In the genomic region with DNA sequence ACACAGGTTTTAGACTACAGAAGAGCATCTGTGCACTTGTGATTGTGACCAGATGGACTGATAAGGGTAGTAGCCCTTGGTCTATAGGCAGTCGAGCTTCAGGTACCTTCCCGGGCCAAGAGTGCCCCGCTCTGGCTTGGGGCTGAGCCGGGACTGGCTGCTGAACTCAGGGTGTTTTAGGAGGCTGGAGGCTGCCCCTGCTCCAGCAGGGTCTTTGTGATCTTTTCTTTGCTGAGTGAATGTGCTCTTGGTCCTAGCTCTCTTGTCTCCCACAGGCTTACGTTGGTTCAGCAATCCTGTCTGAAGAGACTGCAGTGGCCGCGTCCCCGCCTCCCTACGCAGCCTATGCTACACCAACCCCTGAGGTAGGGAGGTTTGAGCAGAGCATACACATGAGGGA, we compare ENCODE assay signal across 17 mouse cellular contexts.
"Had no signal": no experiment of that assay in that cellular context is flagged by ENCODE, and none has a peak within 500 bp of the region (broad histone marks: within the 10 kb centered on the region; RNA-seq: fewer than 3 reads in every experiment).

No protein-coding gene starts in this region.

- H3K9ac ChIP-seq: lung, embryonic 15.5 days; midbrain, embryonic 13.5 days; midbrain, embryonic 15.5 days; neural tube, embryonic 12.5 days; stomach, embryonic 15.5 days had no signal

- H3K36me3 ChIP-seq: stomach, embryonic 15.5 days had no signal

- DNase-seq: lung, adult 2 months; lung, postnatal 14 days; lung, postnatal 36 days; right cerebral cortex, postnatal 14 days; thymus, adult 2 months; thymus, postnatal 25 days; thymus, postnatal 4 days had no signal

- H3K4me2 ChIP-seq: lung, embryonic 15.5 days; midbrain, embryonic 11.5 days; midbrain, embryonic 13.5 days; midbrain, embryonic 15.5 days; neural tube, embryonic 12.5 days; stomach, embryonic 15.5 days had no signal

- H3K27ac ChIP-seq: macrophage; midbrain, embryonic 13.5 days; midbrain, embryonic 15.5 days; neural tube, embryonic 12.5 days; stomach, embryonic 15.5 days; stomach, postnatal 0 days had no signal

- H3K4me3 ChIP-seq: lung, embryonic 15.5 days; megakaryocyte, embryonic 14.5 days; midbrain, embryonic 13.5 days; midbrain, embryonic 15.5 days; neural tube, embryonic 12.5 days; stomach, embryonic 15.5 days had no signal

- H3K4me1 ChIP-seq: megakaryocyte, embryonic 14.5 days; midbrain, embryonic 13.5 days; midbrain, embryonic 15.5 days; neural tube, embryonic 12.5 days; stomach, embryonic 15.5 days had no signal

- H3K9me3 ChIP-seq: lung, embryonic 15.5 days; megakaryocyte, embryonic 14.5 days; midbrain, embryonic 13.5 days; midbrain, embryonic 15.5 days; neural tube, embryonic 12.5 days; stomach, embryonic 15.5 days had no signal

- ATAC-seq: lung, postnatal 0 days; midbrain, embryonic 13.5 days; midbrain, embryonic 15.5 days had no signal

- H3K27me3 ChIP-seq: lung, embryonic 15.5 days; megakaryocyte, embryonic 14.5 days; midbrain, embryonic 13.5 days; midbrain, embryonic 15.5 days; neural tube, embryonic 12.5 days; stomach, embryonic 15.5 days had no signal
